Mouse (Mus musculus) liver, embryonic 13.5 days (tissue): ENCODE data around the gene Plin5. TPM values are rescaled to one million over a fixed set of nuclear protein-coding genes. Genes with fewer than 3 reads are reported as not detected.
"Not testable (repeated sequence)": the region's sequence is repeated elsewhere in the genome, so short reads cannot be mapped to it uniquely, and the experiment has no call there.

Experiments used
- ATAC-seq: fragments of 200-750 bp; cut with Nextera tagmentation; 2 replicates; pipeline ENCODE4 v1.8.0; 2017; ENCODE audit warnings: low read depth, mild to moderate bottlenecking, moderate number of reproducible peaks, moderate library complexity
- DNase-seq: peaks from one replicate; pipeline ENCODE4 v3.0.0; 2022
- H3K27ac ChIP-seq: fragments of 300-500 bp; sonication (generic); 2 replicates; pipeline ENCODE4 v1.5.1; 2015; ENCODE audit warnings: moderate library complexity, mild to moderate bottlenecking, inconsistent platforms
- H3K27me3 ChIP-seq: fragments of 300-500 bp; sonication (generic); 2 replicates; pipeline ENCODE4 v1.6.1; 2015; ENCODE audit warnings: mild to moderate bottlenecking, inconsistent platforms
- H3K36me3 ChIP-seq: fragments of 300-500 bp; sonication (generic); 2 replicates; pipeline ENCODE4 v1.6.1; 2015; ENCODE audit warnings: mild to moderate bottlenecking, inconsistent platforms
- H3K4me1 ChIP-seq: fragments of 300-500 bp; sonication (generic); replicated peaks from 2 replicates; pipeline ENCODE4 v1.6.1; 2015; ENCODE audit warnings: inconsistent platforms
- H3K4me2 ChIP-seq: fragments of 300-500 bp; sonication (generic); 2 replicates; pipeline ENCODE4 v1.6.1; 2015; ENCODE audit warnings: inconsistent platforms, mild to moderate bottlenecking, moderate library complexity
- H3K4me3 ChIP-seq: fragments of 300-500 bp; sonication (generic); replicated peaks from 2 replicates; pipeline ENCODE4 v1.5.1; 2015; ENCODE audit warnings: mild to moderate bottlenecking, inconsistent platforms
- H3K9ac ChIP-seq: fragments of 300-500 bp; sonication (generic); 2 replicates; pipeline ENCODE4 v1.6.1; 2015; ENCODE audit warnings: mild to moderate bottlenecking, inconsistent platforms
- H3K9me3 ChIP-seq: fragments of 300-500 bp; sonication (generic); replicated peaks from 2 replicates; pipeline ENCODE4 v1.6.1; 2016; ENCODE audit warnings: inconsistent platforms
- WGBS: fragments of 180-500 bp; shearing (Covaris S2); methylation state at CpG from one replicate; pipeline ENCODE4 v1.1.7; 2015; ENCODE audit not compliant: insufficient replicate concordance; 5-methylcytosine and 5-hydroxymethylcytosine counted together
- polyA plus RNA-seq: library from polyadenylated mRNA; unstranded; fragments of >200 nt; fragmentation: Nextera tagmentation; extraction: Ambion mirVana; gene quantifications from 2 replicates; pipeline ENCODE4 v1.2.1, GENCODE M21; 2015

Gene Plin5
- polyA plus RNA-seq, 1 experiment from 2014 or later, result 0.32 TPM

GRCm38 (mm10) chr17:56104821-56105220, 12.6 kb downstream of the Plin5 start:
- 64% methylated on average over 2 of the region's 5 CpGs for WGBS
- not testable (repeated sequence) for ATAC-seq

GRCm38 (mm10) chr17:56103465-56104285, 13.7 kb downstream of the Plin5 start:
- no peak for DNase-seq
- no peak for ATAC-seq
- H3K9me3 ChIP-seq, result no peaks in the 10 kb centered on the region
- H3K9ac ChIP-seq, result no peak overlapping the region
- H3K27ac ChIP-seq, result no peak overlapping the region
- WGBS, result 86% methylated on average over 8 of the region's 8 CpGs
- no peak overlapping the region for H3K4me2 ChIP-seq
- H3K4me3 ChIP-seq, result no peak overlapping the region
- no peaks in the 10 kb centered on the region for H3K27me3 ChIP-seq
- 0 out of 2 replicates have a peak, but pooled peaks cover 2% of the 10 kb centered on the region for H3K4me1 ChIP-seq
- H3K36me3 ChIP-seq, result peaks cover 53% of the 10 kb centered on the region

More at GRCm38 (mm10) chr17:56104821-56105220, 12.6 kb downstream of the Plin5 start:
- peaks cover 43% of the 10 kb centered on the region for H3K36me3 ChIP-seq
- not testable (repeated sequence) for H3K27me3 ChIP-seq, H3K4me3 ChIP-seq, DNase-seq, H3K9me3 ChIP-seq, H3K4me1 ChIP-seq, H3K9ac ChIP-seq, H3K27ac ChIP-seq, H3K4me2 ChIP-seq

- Histone ChIP-seq H3K36me3 (peaks cover 61% of the 10 kb centered on the region), H3K9me3 (no peaks in the 10 kb centered on the region), H3K9ac (no peak overlapping the region), H3K4me3 (no peak overlapping the region), H3K4me2 (no peak overlapping the region), H3K27me3 (no peaks in the 10 kb centered on the region), H3K4me1 (no peaks in the 10 kb centered on the region), H3K27ac (no peak overlapping the region)
- WGBS, result 83% methylated on average over 9 of the region's 9 CpGs
- no peak for ATAC-seq
- DNase-seq, result no peak
Observed at GRCm38 (mm10) chr17:56102927-56103326, 14.5 kb downstream of the Plin5 start.

GRCm38 (mm10) chr17:56102158-56102557, 15.2 kb downstream of the Plin5 start:
- Histone ChIP-seq H3K27me3 (no peaks in the 10 kb centered on the region), H3K4me2 (no peak overlapping the region), H3K4me3 (no peak overlapping the region), H3K27ac (no peak overlapping the region), H3K4me1 (no peaks in the 10 kb centered on the region), H3K9me3 (no peaks in the 10 kb centered on the region), H3K36me3 (peaks cover 69% of the 10 kb centered on the region), H3K9ac (no peak overlapping the region)
- 72% methylated on average over 5 of the region's 5 CpGs for WGBS
- ATAC-seq (no peak), DNase-seq (no peak)

GRCm38 (mm10) chr17:56100811-56101210, 16.6 kb downstream of the Plin5 start:
- Histone ChIP-seq H3K36me3 (peaks cover 82% of the 10 kb centered on the region), H3K4me1 (no peaks in the 10 kb centered on the region), H3K27me3 (no peaks in the 10 kb centered on the region), H3K9ac (no peak overlapping the region), H3K4me2 (no peak overlapping the region), H3K9me3 (no peaks in the 10 kb centered on the region), H3K4me3 (no peak overlapping the region), H3K27ac (no peak overlapping the region)
- DNase-seq (no peak), ATAC-seq (no peak)
- 81% methylated on average over 3 of the region's 3 CpGs for WGBS

- Histone ChIP-seq H3K4me2 (no peak overlapping the region), H3K27me3 (no peaks in the 10 kb centered on the region), H3K36me3 (peaks cover 94% of the 10 kb centered on the region), H3K9me3 (no peaks in the 10 kb centered on the region), H3K4me3 (no peak overlapping the region), H3K4me1 (no peaks in the 10 kb centered on the region), H3K27ac (no peak overlapping the region), H3K9ac (no peak overlapping the region)
- DNase-seq, result no peak
- ATAC-seq, result no peak
- 91% methylated on average over 15 of the region's 15 CpGs for WGBS
Observed at GRCm38 (mm10) chr17:56098711-56099572, 18.5 kb downstream of the Plin5 start.

GRCm38 (mm10) chr17:56098180-56098579, 19.2 kb downstream of the Plin5 start:
- no peak overlapping the region for H3K9ac ChIP-seq
- no peak for ATAC-seq
- peaks cover 93% of the 10 kb centered on the region for H3K36me3 ChIP-seq
- no peak overlapping the region for H3K4me2 ChIP-seq
- H3K4me1 ChIP-seq, result no peaks in the 10 kb centered on the region
- H3K27ac ChIP-seq, result no peak overlapping the region
- no peaks in the 10 kb centered on the region for H3K9me3 ChIP-seq
- no peak for DNase-seq
- WGBS, result 87% methylated on average over 8 of the region's 8 CpGs
- H3K4me3 ChIP-seq, result no peak overlapping the region
- no peaks in the 10 kb centered on the region for H3K27me3 ChIP-seq

- WGBS, result 71% methylated on average over 12 of the region's 12 CpGs
- H3K9ac ChIP-seq, result no peak overlapping the region
Observed at GRCm38 (mm10) chr17:56096883-56097282, 20.5 kb downstream of the Plin5 start.

GRCm38 (mm10) chr17:56092794-56093193, 24.6 kb downstream of the Plin5 start:
- Histone ChIP-seq H3K9ac (no peak overlapping the region), H3K27ac (no peak overlapping the region), H3K36me3 (peaks cover 65% of the 10 kb centered on the region), H3K9me3 (no peaks in the 10 kb centered on the region), H3K4me1 (no peaks in the 10 kb centered on the region), H3K4me3 (no peak overlapping the region), H3K4me2 (no peak overlapping the region), H3K27me3 (no peaks in the 10 kb centered on the region)
- ATAC-seq (no peak), DNase-seq (no peak)
- 85% methylated on average over 1 of the region's 1 CpGs for WGBS

More at GRCm38 (mm10) chr17:56096883-56097282, 20.5 kb downstream of the Plin5 start:
- DNase-seq (no peak), ATAC-seq (no peak)
- no peaks in the 10 kb centered on the region for H3K4me1 ChIP-seq
- no peak overlapping the region for H3K27ac ChIP-seq
- no peaks in the 10 kb centered on the region for H3K27me3 ChIP-seq
- H3K9me3 ChIP-seq, result no peaks in the 10 kb centered on the region
- no peak overlapping the region for H3K4me2 ChIP-seq
- H3K36me3 ChIP-seq, result peaks cover 86% of the 10 kb centered on the region
- H3K4me3 ChIP-seq, result no peak overlapping the region

- Histone ChIP-seq H3K4me1 (no peaks in the 10 kb centered on the region), H3K4me3 (no peak overlapping the region), H3K9ac (no peak overlapping the region), H3K27ac (no peak overlapping the region), H3K27me3 (no peaks in the 10 kb centered on the region), H3K36me3 (peaks cover 63% of the 10 kb centered on the region), H3K4me2 (no peak overlapping the region), H3K9me3 (no peaks in the 10 kb centered on the region)
- DNase-seq (no peak), ATAC-seq (no peak)
- WGBS, result 88% methylated on average over 1 of the region's 1 CpGs
Observed at GRCm38 (mm10) chr17:56092312-56092711, 25.1 kb downstream of the Plin5 start.

GRCm38 (mm10) chr17:56080781-56081585, 36.4 kb downstream of the Plin5 start:
- Histone ChIP-seq H3K4me3 (peak overlapping the region; percentile 86), H3K4me2 (peak overlapping the region; percentile 97), H3K4me1 (peaks cover 36% of the 10 kb centered on the region), H3K27ac (no peak overlapping the region), H3K9me3 (no peaks in the 10 kb centered on the region), H3K27me3 (no peaks in the 10 kb centered on the region), H3K36me3 (peaks cover 27% of the 10 kb centered on the region), H3K9ac (peak overlapping the region; percentile 91)
- ATAC-seq (no peak), DNase-seq (no peak)
- 21% methylated on average over 8 of the region's 8 CpGs for WGBS
